Mouse (Mus musculus): ENCODE results near the gene Shld2. TPM values are rescaled to one million over a fixed set of nuclear protein-coding genes. Genes with fewer than 3 reads are reported as not detected.

Shld2 gene
- polyA plus RNA-seq, 1 experiment from 2014 or later: 10.0 TPM

DNA sequence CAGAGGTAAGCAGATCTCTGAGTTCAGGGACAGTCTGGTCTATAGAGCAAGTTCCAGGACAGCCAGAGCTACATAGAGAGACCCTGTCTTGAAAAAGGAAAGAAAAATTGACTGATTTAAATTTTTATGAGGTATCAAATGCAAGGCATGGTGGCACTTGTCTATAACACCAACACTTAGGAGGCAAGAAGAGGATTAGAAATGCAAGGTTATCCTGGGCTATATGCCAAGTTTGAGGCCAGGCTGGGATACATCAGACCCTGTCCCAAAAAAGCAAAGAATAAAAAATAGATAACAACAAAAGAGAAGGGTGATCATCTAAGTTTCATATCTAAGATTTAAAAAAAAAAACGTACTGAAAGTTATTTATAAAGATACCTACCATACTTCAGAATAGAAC is 20.1 kb downstream of the Shld2 start:
- Histone ChIP-seq H3K4me2 (ENCODE audit: low read depth, low read length) (no peak overlapping the region), H3K36me3 (replicated peaks; ENCODE audit: control insufficient read depth, insufficient read depth, low read depth, low read length) (no peaks in the 10 kb centered on the region), H3K9me3 (replicated peaks; ENCODE audit: control insufficient read depth, low read length) (no peaks in the 10 kb centered on the region), H3K4me3 (ENCODE audit: low read depth, low read length) (no peak overlapping the region), H3K9ac (replicated peaks; ENCODE audit: low read length) (no peak overlapping the region), H3K27ac (replicated peaks; ENCODE audit: low read depth, low read length) (no peak overlapping the region), H3K27me3 (ENCODE audit: control insufficient read depth, insufficient read depth, low read length) (no peaks in the 10 kb centered on the region), H3K4me1 (ENCODE audit: control insufficient read depth, insufficient read depth, low read length) (no peaks in the 10 kb centered on the region)
- ATAC-seq (replicated peaks; ENCODE audit: insufficient number of reproducible peaks, low FRiP score, low TSS enrichment, low read depth) (no peak), DNase-seq (ENCODE audit: low spot score) (no peak)
- WGBS: 56% methylated on average over 1 of the region's 1 CpGs

GRCm38 (mm10) chr14:34289259-34290015 is 20.9 kb downstream of the Shld2 start:
- no peak for ATAC-seq (replicated peaks; ENCODE audit: insufficient number of reproducible peaks, low FRiP score, low TSS enrichment, low read depth)
- Histone ChIP-seq H3K27me3 (ENCODE audit: control insufficient read depth, insufficient read depth, low read length) (no peaks in the 10 kb centered on the region), H3K9ac (replicated peaks; ENCODE audit: low read length) (no peak overlapping the region), H3K4me2 (ENCODE audit: low read depth, low read length) (no peak overlapping the region), H3K27ac (replicated peaks; ENCODE audit: low read depth, low read length) (no peak overlapping the region), H3K9me3 (replicated peaks; ENCODE audit: control insufficient read depth, low read length) (no peaks in the 10 kb centered on the region), H3K4me3 (ENCODE audit: low read depth, low read length) (no peak overlapping the region), H3K4me1 (ENCODE audit: control insufficient read depth, insufficient read depth, low read length) (no peaks in the 10 kb centered on the region), H3K36me3 (replicated peaks; ENCODE audit: control insufficient read depth, insufficient read depth, low read depth, low read length) (no peaks in the 10 kb centered on the region)
- no peak for DNase-seq (ENCODE audit: low spot score)
- 93% methylated on average over 3 of the region's 3 CpGs for WGBS

DNA sequence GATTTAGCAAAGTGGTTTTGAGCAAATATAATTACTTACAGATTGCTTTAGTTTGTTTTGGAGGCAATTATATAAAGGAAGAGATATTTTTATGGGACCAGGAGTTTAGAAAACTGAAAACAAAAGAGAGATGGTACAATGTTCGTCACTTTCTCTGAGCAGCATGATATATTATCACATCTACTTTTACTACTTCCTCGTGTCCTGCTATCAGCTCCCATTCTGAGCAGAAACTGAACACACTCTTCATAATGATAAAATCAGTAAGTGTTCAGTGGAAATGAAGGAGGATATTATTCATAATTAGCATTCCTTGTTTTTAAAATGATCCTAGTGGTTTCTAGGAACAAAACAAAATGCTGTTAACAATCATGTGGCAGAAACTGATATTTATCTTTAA is 21.9 kb downstream of the Shld2 start:
- no peak for ATAC-seq (replicated peaks; ENCODE audit: insufficient number of reproducible peaks, low FRiP score, low TSS enrichment, low read depth)
- 83% methylated on average over 2 of the region's 2 CpGs for WGBS
- Histone ChIP-seq H3K4me2 (ENCODE audit: low read depth, low read length) (no peak overlapping the region), H3K4me1 (ENCODE audit: control insufficient read depth, insufficient read depth, low read length) (no peaks in the 10 kb centered on the region), H3K27me3 (ENCODE audit: control insufficient read depth, insufficient read depth, low read length) (no peaks in the 10 kb centered on the region), H3K27ac (replicated peaks; ENCODE audit: low read depth, low read length) (no peak overlapping the region), H3K9ac (replicated peaks; ENCODE audit: low read length) (no peak overlapping the region), H3K9me3 (replicated peaks; ENCODE audit: control insufficient read depth, low read length) (no peaks in the 10 kb centered on the region), H3K36me3 (replicated peaks; ENCODE audit: control insufficient read depth, insufficient read depth, low read depth, low read length) (no peaks in the 10 kb centered on the region), H3K4me3 (ENCODE audit: low read depth, low read length) (no peak overlapping the region)
- DNase-seq (ENCODE audit: low spot score): no peak

- Histone ChIP-seq H3K4me3 (ENCODE audit: low read depth, low read length) (no peak overlapping the region), H3K36me3 (replicated peaks; ENCODE audit: control insufficient read depth, insufficient read depth, low read depth, low read length) (no peaks in the 10 kb centered on the region), H3K4me2 (ENCODE audit: low read depth, low read length) (no peak overlapping the region), H3K27ac (replicated peaks; ENCODE audit: low read depth, low read length) (no peak overlapping the region), H3K4me1 (ENCODE audit: control insufficient read depth, insufficient read depth, low read length) (no peaks in the 10 kb centered on the region), H3K27me3 (ENCODE audit: control insufficient read depth, insufficient read depth, low read length) (no peaks in the 10 kb centered on the region), H3K9ac (replicated peaks; ENCODE audit: low read length) (no peak overlapping the region), H3K9me3 (replicated peaks; ENCODE audit: control insufficient read depth, low read length) (no peaks in the 10 kb centered on the region)
- WGBS: 93% methylated on average over 5 of the region's 5 CpGs
- DNase-seq (ENCODE audit: low spot score): no peak
- no peak for ATAC-seq (replicated peaks; ENCODE audit: insufficient number of reproducible peaks, low FRiP score, low TSS enrichment, low read depth)
These were observed 28.5 kb downstream of the Shld2 start for GRCm38 (mm10) chr14:34281736-34282269.

DNA sequence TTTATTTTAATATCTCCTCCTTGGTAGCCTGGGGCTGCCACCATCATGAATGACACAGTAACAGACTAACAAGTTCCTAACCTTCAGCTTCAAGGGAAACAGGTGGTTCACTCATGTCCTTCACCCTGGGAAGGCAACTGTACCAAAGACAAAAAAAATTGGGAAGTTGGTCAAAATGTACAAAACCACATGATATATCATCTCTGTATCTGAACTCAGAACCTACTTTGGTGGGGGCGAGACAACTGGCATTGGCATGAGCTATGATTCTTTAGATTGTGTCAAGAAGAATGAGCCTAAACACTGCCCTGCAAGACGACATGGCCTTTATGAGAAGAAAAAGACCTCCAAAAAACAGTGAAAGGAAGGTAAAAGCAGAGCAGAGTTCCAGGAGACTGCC is 29.5 kb downstream of the Shld2 start:
- Histone ChIP-seq H3K27ac (replicated peaks; ENCODE audit: low read depth, low read length) (no peak overlapping the region), H3K36me3 (replicated peaks; ENCODE audit: control insufficient read depth, insufficient read depth, low read depth, low read length) (no peaks in the 10 kb centered on the region), H3K27me3 (ENCODE audit: control insufficient read depth, insufficient read depth, low read length) (no peaks in the 10 kb centered on the region), H3K4me1 (ENCODE audit: control insufficient read depth, insufficient read depth, low read length) (no peaks in the 10 kb centered on the region), H3K9me3 (replicated peaks; ENCODE audit: control insufficient read depth, low read length) (no peaks in the 10 kb centered on the region), H3K4me2 (ENCODE audit: low read depth, low read length) (no peak overlapping the region), H3K9ac (replicated peaks; ENCODE audit: low read length) (no peak overlapping the region), H3K4me3 (ENCODE audit: low read depth, low read length) (no peak overlapping the region)
- no peak for DNase-seq (ENCODE audit: low spot score)
- no peak for ATAC-seq (replicated peaks; ENCODE audit: insufficient number of reproducible peaks, low FRiP score, low TSS enrichment, low read depth)
- 89% methylated on average over 2 of the region's 2 CpGs for WGBS

GRCm38 (mm10) chr14:34279726-34280125 is 30.6 kb downstream of the Shld2 start:
- Histone ChIP-seq H3K36me3 (replicated peaks; ENCODE audit: control insufficient read depth, insufficient read depth, low read depth, low read length) (no peaks in the 10 kb centered on the region), H3K4me1 (ENCODE audit: control insufficient read depth, insufficient read depth, low read length) (no peaks in the 10 kb centered on the region), H3K4me2 (ENCODE audit: low read depth, low read length) (no peak overlapping the region), H3K9me3 (replicated peaks; ENCODE audit: control insufficient read depth, low read length) (no peaks in the 10 kb centered on the region), H3K27ac (replicated peaks; ENCODE audit: low read depth, low read length) (no peak overlapping the region), H3K4me3 (ENCODE audit: low read depth, low read length) (no peak overlapping the region), H3K27me3 (ENCODE audit: control insufficient read depth, insufficient read depth, low read length) (no peaks in the 10 kb centered on the region), H3K9ac (replicated peaks; ENCODE audit: low read length) (no peak overlapping the region)
- DNase-seq (ENCODE audit: low spot score) (no peak), ATAC-seq (replicated peaks; ENCODE audit: insufficient number of reproducible peaks, low FRiP score, low TSS enrichment, low read depth) (no peak)
- 72% methylated on average over 4 of the region's 4 CpGs for WGBS

DNA sequence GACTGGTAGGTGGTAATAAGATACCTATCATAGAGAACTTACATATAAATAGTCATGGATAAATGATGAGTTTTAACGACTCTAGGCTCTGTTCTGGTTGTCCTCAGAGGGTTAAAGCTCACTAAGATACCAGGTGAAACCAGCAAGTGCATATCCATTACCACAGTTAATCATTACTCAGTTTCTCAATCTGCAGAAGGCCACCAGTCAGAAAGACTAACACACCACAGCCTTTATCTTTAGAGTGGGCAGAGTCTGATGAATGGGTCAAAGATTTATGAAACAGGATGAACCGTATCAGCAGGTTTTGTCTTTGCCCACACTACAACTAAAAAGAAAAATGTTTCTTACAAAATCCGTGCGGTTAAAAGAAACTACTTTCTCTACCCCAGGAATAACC is 35.1 kb downstream of the Shld2 start:
- Histone ChIP-seq H3K27me3 (ENCODE audit: control insufficient read depth, insufficient read depth, low read length) (no peaks in the 10 kb centered on the region), H3K4me3 (ENCODE audit: low read depth, low read length) (no peak overlapping the region), H3K9ac (replicated peaks; ENCODE audit: low read length) (no peak overlapping the region), H3K4me2 (ENCODE audit: low read depth, low read length) (no peak overlapping the region), H3K36me3 (replicated peaks; ENCODE audit: control insufficient read depth, insufficient read depth, low read depth, low read length) (no peaks in the 10 kb centered on the region), H3K4me1 (ENCODE audit: control insufficient read depth, insufficient read depth, low read length) (no peaks in the 10 kb centered on the region), H3K9me3 (replicated peaks; ENCODE audit: control insufficient read depth, low read length) (no peaks in the 10 kb centered on the region), H3K27ac (replicated peaks; ENCODE audit: low read depth, low read length) (no peak overlapping the region)
- DNase-seq (ENCODE audit: low spot score): no peak
- 87% methylated on average over 4 of the region's 4 CpGs for WGBS
- ATAC-seq (replicated peaks; ENCODE audit: insufficient number of reproducible peaks, low FRiP score, low TSS enrichment, low read depth): no peak

GRCm38 (mm10) chr14:34274141-34274540 is 36.2 kb downstream of the Shld2 start:
- no peaks in the 10 kb centered on the region for H3K9me3 ChIP-seq (replicated peaks; ENCODE audit: control insufficient read depth, low read length)
- ATAC-seq (replicated peaks; ENCODE audit: insufficient number of reproducible peaks, low FRiP score, low TSS enrichment, low read depth): no peak
- H3K27ac ChIP-seq (replicated peaks; ENCODE audit: low read depth, low read length): no peak overlapping the region
- no peak overlapping the region for H3K4me3 ChIP-seq (ENCODE audit: low read depth, low read length)
- no peaks in the 10 kb centered on the region for H3K4me1 ChIP-seq (ENCODE audit: control insufficient read depth, insufficient read depth, low read length)
- no peak overlapping the region for H3K9ac ChIP-seq (replicated peaks; ENCODE audit: low read length)
- 95% methylated on average over 3 of the region's 3 CpGs for WGBS
- no peak overlapping the region for H3K4me2 ChIP-seq (ENCODE audit: low read depth, low read length)
- H3K36me3 ChIP-seq (replicated peaks; ENCODE audit: control insufficient read depth, insufficient read depth, low read depth, low read length): no peaks in the 10 kb centered on the region
- no peak for DNase-seq (ENCODE audit: low spot score)
- no peaks in the 10 kb centered on the region for H3K27me3 ChIP-seq (ENCODE audit: control insufficient read depth, insufficient read depth, low read length)
